Mouse (Mus musculus): Measurements from ENCODE around the gene Stac.

The Stac gene

GRCm38 (mm10) chr9:111689680-111690483, at the start of gene Stac:
Stac (minus strand) TSS chr9:111690348.
- DNase-seq (ENCODE audit: low spot score): peak; percentile 47

GRCm38 (mm10) chr9:111739431-111740245, 49.5 kb upstream of the Stac start:
- DNase-seq (ENCODE audit: low spot score): peak; percentile 21

GRCm38 (mm10) chr9:111739026-111739425, 48.9 kb upstream of the Stac start:
- DNase-seq (ENCODE audit: low spot score): peak; percentile 42

GRCm38 (mm10) chr9:111737796-111738195, 47.6 kb upstream of the Stac start:
- DNase-seq (ENCODE audit: low spot score): peak; percentile 2

GRCm38 (mm10) chr9:111735931-111736330, 45.8 kb upstream of the Stac start:
- DNase-seq (ENCODE audit: low spot score): peak; percentile 23

GRCm38 (mm10) chr9:111731939-111732670, 42.0 kb upstream of the Stac start:
- no peak for DNase-seq (ENCODE audit: low spot score)

- DNase-seq (ENCODE audit: low spot score): no peak
These were observed 34.9 kb upstream of the Stac start for GRCm38 (mm10) chr9:111724981-111725593.

GRCm38 (mm10) chr9:111714457-111714856, 24.3 kb upstream of the Stac start:
- DNase-seq (ENCODE audit: low spot score): no peak

- no peak for DNase-seq (ENCODE audit: low spot score)
These were observed 10.0 kb upstream of the Stac start for GRCm38 (mm10) chr9:111700101-111700500.

GRCm38 (mm10) chr9:111690484-111690855, 322 bp upstream of the Stac start:
- no peak for DNase-seq (ENCODE audit: low spot score)

GRCm38 (mm10) chr9:111689146-111689545, 1.0 kb downstream of the Stac start:
- no peak for DNase-seq (ENCODE audit: low spot score)

GRCm38 (mm10) chr9:111684170-111684569, 6.0 kb downstream of the Stac start:
- no peak for DNase-seq (ENCODE audit: low spot score)

- no peak for DNase-seq (ENCODE audit: low spot score)
These were observed 10.6 kb downstream of the Stac start for GRCm38 (mm10) chr9:111679516-111679915.

- DNase-seq (ENCODE audit: low spot score): no peak
These were observed 20.3 kb downstream of the Stac start for GRCm38 (mm10) chr9:111669816-111670215.

- no peak for DNase-seq (ENCODE audit: low spot score)
These were observed 35.1 kb downstream of the Stac start for GRCm38 (mm10) chr9:111655066-111655465.

GRCm38 (mm10) chr9:111644228-111644627, 45.9 kb downstream of the Stac start:
- DNase-seq (ENCODE audit: low spot score): no peak

- DNase-seq (ENCODE audit: low spot score): no peak
These were observed 46.8 kb downstream of the Stac start for GRCm38 (mm10) chr9:111643369-111643768.

GRCm38 (mm10) chr9:111637641-111638040, 52.5 kb downstream of the Stac start:
- no peak for DNase-seq (ENCODE audit: low spot score)

GRCm38 (mm10) chr9:111632833-111633232, 57.3 kb downstream of the Stac start:
- DNase-seq (ENCODE audit: low spot score): no peak

GRCm38 (mm10) chr9:111621191-111621590, 69.0 kb downstream of the Stac start:
- no peak for DNase-seq (ENCODE audit: low spot score)

- DNase-seq (ENCODE audit: low spot score): no peak
These were observed 78.8 kb downstream of the Stac start for GRCm38 (mm10) chr9:111611341-111611740.

- DNase-seq (ENCODE audit: low spot score): no peak
These were observed 81.4 kb downstream of the Stac start for GRCm38 (mm10) chr9:111608762-111609161.

Measured in testis, postnatal 10 days (tissue).